Mouse (Mus musculus) T-cell, adult 2 months (primary cell): Measurements from ENCODE around the gene Aff3.

Experiments
- DNase-seq: peaks from one replicate; pipeline ENCODE4 v3.0.0; 2022; ENCODE audit warnings: low spot score

Gene Aff3

GRCm38 (mm10) chr1:38657606-38658005 lies 7.1 kb downstream of the Aff3 start:
- peak; percentile 72 for DNase-seq

GRCm38 (mm10) chr1:38654981-38655540 lies 9.7 kb downstream of the Aff3 start:
- DNase-seq, result no peak

DNA sequence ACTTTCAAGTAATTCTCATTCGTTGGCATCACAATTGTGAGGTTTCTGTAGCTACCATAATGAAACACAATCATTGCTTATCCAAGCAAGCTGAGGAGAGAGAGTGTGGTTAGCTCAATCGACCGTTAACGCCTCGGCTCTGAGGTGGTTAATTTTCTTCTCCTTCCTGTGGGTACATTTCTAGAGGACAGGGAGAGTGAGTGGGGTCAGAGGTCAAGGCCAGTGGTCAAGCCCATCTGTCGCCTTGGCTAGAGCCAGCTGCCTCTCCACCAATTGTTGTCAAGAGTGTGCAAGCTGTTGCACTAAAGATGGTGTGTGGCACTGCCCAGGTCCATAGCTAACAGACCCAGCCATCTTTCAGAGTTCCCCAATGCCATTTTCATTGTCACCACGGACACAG lies 14.7 kb downstream of the Aff3 start:
- no peak for DNase-seq

DNA sequence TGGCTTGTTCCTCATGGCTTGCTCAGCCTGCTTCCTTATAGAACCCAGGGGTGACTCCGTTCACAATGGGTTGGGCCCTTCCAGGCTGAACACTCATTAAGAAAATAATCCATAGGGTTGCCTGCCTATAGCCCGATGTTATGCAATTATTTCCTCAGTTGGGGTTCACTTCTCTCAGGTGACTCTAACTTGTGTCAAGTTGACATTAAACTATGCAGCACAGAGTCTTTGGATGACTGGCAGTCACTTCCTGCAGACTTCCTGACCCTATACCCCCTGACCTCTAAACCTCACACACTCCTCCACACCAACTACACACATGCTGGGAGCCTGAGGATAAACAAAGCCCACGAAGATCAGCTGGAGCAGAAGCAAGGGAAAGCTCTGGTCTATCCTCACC lies 15.6 kb downstream of the Aff3 start:
- no peak for DNase-seq

DNA sequence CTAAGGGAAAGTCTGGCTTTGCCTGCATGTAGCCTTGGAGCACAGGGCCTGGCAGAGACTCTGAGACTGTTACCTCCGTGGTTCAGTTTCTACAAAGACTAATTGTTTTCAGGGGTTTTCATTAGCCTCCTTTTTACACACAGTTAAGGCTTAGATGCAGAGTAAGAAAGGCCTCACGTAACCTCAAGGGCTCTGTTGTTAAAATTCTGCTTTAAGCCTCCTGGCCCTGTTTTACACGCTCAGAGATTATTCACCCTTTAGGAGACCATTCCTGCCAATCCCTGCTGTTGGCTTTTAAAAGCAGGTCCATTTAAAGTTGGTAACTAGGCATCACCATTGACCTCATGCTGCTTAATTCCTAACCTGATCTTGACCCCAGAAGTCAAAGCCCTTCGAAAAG lies 22.5 kb downstream of the Aff3 start:
- DNase-seq, result no peak

DNA sequence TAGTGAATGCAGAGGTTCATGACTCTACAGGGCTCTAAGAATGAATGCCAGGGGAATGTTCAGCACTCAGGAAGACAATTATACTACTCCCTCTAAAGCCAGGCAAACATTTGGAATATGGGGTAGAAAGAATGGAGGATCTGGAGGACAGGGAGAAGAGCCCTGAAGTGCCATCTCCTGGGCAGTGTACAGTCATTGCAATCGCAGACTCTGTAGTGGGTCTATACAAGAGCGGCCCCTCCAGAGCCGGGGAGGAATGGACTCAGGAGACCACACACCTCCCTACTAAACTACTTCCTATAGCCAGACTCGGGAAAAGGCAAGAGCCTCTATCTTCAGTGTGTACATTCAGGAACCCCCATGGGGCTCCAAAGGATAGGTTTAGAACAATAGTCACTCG lies 25.1 kb downstream of the Aff3 start:
- DNase-seq, result no peak

GRCm38 (mm10) chr1:38635596-38635995 lies 29.2 kb downstream of the Aff3 start:
- DNase-seq, result no peak

GRCm38 (mm10) chr1:38634081-38634480 lies 30.7 kb downstream of the Aff3 start:
- DNase-seq, result no peak

GRCm38 (mm10) chr1:38632461-38633180 lies 32.1 kb downstream of the Aff3 start:
- no peak for DNase-seq

DNA sequence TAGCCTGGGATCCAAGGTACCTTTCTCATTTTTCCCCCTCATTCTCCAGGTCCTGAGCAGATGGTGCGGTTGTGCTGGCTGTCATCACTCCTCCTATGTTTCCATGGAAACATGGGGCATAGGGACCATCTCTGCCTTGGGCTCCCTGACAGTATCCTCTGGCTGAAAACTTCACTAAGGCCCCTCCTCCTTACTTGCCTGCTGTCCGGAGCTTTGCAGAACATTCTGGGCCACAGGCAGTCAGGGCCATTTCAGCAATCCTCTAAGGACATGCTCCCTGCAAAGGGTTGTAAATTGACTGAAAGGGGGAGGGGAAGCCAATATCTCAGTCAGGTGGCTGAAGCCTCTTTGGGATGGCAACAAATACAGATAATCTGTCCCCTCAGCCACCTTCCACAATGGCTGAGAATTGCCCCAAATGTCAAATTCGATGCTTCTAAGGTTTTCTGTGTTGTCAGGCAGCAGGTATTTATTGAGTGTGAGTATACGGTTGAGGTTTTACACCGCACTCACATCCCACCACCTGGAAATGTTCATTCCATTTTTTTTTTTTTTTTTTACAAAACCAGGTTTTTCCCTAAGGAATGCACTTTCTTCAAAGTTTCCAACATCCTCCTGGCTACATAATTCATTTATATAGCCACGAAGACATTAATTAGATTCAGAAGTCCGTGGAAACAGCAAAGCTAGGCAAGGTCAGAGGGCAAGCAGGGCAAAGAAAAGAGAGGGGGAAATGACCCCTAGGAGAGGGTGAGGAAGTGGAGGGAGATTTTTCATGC lies 33.1 kb downstream of the Aff3 start:
- DNase-seq, result no peak

DNA sequence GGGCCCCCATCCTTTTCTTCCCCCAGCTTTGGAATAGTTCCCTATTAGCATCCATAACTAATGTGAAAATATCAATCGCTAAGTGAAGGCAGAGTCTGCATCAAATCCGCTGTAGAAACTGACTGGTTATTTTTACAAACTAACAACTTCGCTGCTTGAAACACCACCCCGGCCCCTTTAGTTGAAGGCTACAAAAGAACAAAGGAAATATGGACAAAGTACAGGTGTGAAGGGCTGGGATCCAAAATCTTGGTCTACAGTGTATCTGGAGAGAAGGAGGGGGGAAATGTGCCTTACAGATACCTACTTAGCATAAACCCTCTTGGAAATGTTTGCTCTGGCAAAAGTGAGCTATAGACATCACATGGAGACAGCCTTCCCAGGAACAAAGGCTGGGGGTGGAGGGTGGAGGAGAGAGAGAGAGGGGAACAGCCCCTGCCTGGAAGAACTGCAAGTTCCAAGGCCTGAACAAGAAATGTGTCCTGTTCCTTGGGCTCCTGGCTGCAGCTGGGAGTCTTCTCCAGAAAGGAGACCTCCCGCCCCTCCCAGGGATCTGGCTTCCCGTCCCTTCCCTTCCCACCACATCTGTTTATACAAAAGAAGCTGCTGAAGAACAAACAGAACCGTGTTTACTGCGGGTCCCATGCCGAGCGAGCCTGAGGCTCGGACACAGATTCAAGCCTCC lies 35.7 kb downstream of the Aff3 start:
- no peak for DNase-seq

DNA sequence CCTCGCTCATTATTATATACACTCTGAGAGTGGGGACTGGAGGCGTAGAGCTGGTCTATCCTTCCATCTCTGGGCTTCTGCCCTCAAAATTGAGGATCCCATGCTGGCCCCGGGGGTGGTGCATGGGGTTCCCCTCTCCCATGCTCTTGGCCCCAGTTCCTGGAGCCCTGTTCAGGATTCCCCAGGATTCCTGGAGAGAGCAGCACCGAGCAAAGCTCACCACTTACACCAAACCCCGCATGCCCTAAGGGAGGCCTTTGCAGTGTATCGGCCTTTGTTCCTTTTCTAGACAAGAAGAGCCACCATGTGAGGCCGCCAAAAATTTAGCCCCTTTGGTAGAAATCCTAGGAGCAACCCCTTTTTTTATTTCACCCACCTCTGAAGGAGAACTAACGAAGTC lies 36.3 kb downstream of the Aff3 start:
- no peak for DNase-seq

- peak; percentile 9 for DNase-seq
Observed at GRCm38 (mm10) chr1:38627683-38628361, 36.9 kb downstream of the Aff3 start.

DNA sequence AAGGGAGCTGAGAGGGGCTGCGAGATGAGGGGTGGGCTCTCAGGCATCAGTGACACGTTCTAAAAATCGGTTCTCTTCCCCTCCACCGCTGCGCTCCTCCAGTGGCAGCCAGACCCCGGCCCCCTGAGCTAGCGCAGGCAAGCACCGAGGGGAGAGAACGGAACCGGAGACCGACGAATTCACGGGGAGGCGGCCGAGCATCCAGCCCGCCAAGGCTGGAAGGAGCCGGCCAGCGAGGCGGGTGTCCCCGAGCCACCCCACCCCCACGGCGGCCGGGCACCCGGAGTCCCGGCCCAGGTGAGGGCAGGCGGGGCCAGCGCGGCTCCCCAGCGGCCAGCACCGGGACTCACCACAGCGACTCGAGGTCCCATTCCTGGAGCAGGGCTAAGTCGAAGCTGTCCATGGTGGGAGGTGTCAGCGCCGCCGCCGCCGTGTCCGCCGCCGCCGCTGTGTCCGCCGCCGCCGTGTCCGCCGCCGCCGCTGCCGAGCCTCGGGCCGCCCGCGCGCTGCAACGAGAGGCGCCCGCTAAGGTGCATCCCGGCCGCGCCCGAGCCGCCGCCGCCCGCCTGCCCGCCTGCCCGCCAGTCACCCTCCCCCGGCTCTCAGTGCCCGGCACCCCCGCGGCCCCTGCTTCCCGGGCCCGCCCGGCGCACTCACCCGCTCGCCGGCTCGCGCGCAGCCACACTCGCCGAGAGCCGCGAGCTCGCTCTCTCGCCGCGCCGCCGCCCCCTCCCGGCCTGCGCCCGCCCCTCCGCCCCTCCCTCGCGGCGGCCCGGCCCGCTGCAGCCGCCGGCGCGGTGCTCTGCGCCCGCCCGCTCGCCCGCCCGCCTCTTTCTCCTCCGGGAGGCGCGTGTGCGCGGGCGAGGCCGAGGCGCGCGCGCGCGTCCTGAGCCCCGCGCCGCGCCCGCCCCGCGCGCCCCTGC lies 37.8 kb downstream of the Aff3 start:
- peak; percentile 20 for DNase-seq

GRCm38 (mm10) chr1:38626388-38626738 lies 38.4 kb downstream of the Aff3 start:
- no peak for DNase-seq

GRCm38 (mm10) chr1:38621840-38622239 lies 42.9 kb downstream of the Aff3 start:
- no peak for DNase-seq

DNA sequence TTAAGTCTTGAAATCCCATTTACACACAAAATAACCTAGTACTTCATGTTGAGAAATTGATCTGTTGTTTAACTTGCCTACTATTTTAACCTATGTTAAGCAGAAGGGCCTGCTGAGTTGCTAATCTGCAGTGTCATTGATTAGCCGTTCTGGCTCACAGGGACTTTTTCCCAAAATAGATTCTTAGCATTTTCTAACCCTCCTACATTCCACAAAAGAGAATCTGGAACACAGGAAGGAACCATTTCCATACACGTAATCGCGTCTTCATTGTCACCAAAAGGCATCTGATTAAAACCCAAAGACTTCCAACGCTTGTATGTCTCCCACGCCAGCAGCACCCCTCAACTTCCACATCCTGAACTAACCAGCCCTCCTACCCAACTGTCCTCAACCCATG lies 44.4 kb downstream of the Aff3 start:
- DNase-seq, result no peak

DNA sequence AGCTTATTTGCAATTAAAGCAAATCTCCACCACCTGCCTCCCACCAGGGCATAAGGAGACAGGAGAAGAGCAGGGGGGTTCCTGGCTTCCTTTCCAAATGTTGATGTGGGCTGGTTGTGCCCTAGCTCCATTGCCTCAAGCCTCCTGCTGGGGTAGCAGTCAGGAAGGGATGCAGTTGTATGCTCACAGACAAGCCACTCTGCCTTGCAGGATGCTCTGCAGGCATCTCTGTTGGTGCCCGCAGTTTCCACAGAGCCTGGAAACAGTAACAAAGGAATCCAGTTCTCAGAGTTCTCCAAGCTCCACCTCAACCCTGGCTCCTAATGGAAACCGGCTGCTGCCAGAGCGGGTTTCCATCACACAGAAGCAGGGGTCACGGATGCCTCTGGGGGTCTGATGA lies 58.0 kb downstream of the Aff3 start:
- no peak for DNase-seq

GRCm38 (mm10) chr1:38605426-38605825 lies 59.3 kb downstream of the Aff3 start:
- DNase-seq, result no peak

DNA sequence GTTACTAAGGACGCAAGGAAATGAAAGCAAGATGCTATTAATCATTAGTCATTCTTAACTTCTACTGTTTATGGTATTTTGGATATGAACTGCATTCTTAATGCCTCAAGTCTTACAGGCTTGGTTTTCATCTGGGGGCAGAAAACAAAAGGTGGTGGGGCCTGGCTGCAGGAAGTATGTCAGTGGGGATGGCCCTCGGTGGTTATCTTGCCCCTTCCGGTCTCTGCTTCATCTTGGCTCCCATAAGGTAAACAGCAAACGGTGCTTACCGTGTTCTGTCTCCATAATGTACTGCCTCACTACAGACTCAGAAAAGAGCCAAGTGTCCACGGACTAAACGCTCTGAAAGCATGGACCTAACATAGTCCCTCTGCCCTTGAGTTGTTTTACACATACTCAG lies 60.1 kb downstream of the Aff3 start:
- no peak for DNase-seq
